Mouse (Mus musculus): ENCODE measurements around the gene Ubac2.

DNA sequence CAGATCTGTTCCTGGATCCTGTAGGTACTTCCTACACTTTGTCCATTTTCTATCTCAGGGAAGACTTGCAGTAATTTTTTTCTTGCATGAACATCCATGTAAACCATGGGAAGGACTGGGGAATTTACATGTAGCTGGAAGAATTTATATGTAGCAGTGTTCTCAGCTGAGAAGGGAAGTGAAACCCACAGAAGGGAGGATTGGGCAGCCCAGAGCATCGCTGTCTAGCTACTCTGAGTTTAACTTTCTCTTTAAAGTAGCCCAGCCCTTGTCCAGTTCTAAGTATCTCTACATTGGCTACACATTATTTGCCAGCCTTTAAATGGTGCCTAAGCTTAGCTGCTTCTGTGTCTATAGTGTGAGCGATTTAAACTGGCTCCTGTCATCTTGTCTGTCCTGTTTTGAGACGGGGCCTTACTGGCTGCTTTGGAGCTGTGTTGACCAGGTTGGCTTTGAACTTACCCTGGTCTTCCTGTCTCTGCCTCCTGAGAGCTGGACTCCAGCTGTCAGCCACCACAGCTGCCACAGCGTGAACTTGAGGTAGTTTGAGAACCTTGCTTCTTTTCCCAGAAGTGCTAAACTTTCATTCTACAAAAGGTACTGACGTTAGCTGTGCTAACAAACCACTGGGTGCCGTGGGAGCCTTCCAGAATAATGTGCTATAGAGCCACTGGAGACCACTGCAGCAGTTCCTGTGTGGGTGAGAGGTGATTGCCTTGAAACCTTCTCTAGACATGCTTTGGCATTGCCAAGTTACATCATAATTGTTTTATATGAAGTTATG is 38.1 kb downstream of the Ubac2 start:
- TF ChIP-seq CTCF (conservative IDR thresholded peaks at IDR 0.05 in 1 of 2, IDR thresholded peaks at IDR 0.05 in 1 of 2; ENCODE audit: low read depth in 2 of 2, low read length in 2 of 2) (no peak), GABPA (IDR thresholded peaks at IDR 0.05; ENCODE audit: insufficient replicate concordance, low read depth, low read length) (no peak), CHD1 (IDR thresholded peaks at IDR 0.05; ENCODE audit: low read depth, low read length) (peak; percentile 39; the same call in 1 of the 2 replicates), USF2 (conservative IDR thresholded peaks at IDR 0.05; ENCODE audit: low read depth, low read length) (no peak), E2F4 (IDR thresholded peaks at IDR 0.05; ENCODE audit: insufficient replicate concordance, low read depth, low read length) (no peak), EP300 (IDR thresholded peaks at IDR 0.05; ENCODE audit: low read length) (peak; percentile 93), TCF12 (IDR thresholded peaks at IDR 0.05; ENCODE audit: low read depth, low read length) (peak; percentile 74), ETS1 (conservative IDR thresholded peaks at IDR 0.05; ENCODE audit: low read depth, low read length) (peak; percentile 71), POLR2A (IDR thresholded peaks at IDR 0.05; ENCODE audit: low read depth, low read length) (no peak; the same call in 1 of the 2 replicates)

All from CH12.LX (cell line).